Mouse (Mus musculus) embryonic facial prominence, embryonic 13.5 days (tissue): ENCODE data around the gene Rpl31. TPM values are rescaled to one million over a fixed set of nuclear protein-coding genes. Genes with fewer than 3 reads are reported as not detected.

Experiments
- ATAC-seq: fragments of 200-750 bp; cut with Nextera tagmentation; 2 replicates; pipeline ENCODE4 v1.8.0; 2017; ENCODE audit warnings: low read depth; ENCODE audit not compliant: insufficient number of reproducible peaks, insufficient read depth, low FRiP score, low TSS enrichment
- H3K27ac ChIP-seq: fragments of 300-500 bp; sonication (generic); 2 replicates; pipeline ENCODE4 v1.5.1; 2015; ENCODE audit warnings: moderate library complexity, mild to moderate bottlenecking, inconsistent platforms
- H3K27me3 ChIP-seq: fragments of 300-500 bp; sonication (generic); 2 replicates; pipeline ENCODE4 v1.6.1; 2015; ENCODE audit warnings: mild to moderate bottlenecking, inconsistent platforms
- H3K36me3 ChIP-seq: fragments of 300-500 bp; sonication (generic); 2 replicates; pipeline ENCODE4 v1.6.1; 2015; ENCODE audit warnings: mild to moderate bottlenecking, inconsistent platforms
- H3K4me1 ChIP-seq: fragments of 300-500 bp; sonication (generic); 2 replicates; pipeline ENCODE4 v1.6.1; 2015; ENCODE audit warnings: inconsistent platforms
- H3K4me2 ChIP-seq: fragments of 300-500 bp; sonication (generic); 2 replicates; pipeline ENCODE4 v1.6.1; 2015; ENCODE audit warnings: moderate library complexity, mild to moderate bottlenecking, inconsistent platforms
- H3K4me3 ChIP-seq: fragments of 300-500 bp; sonication (generic); 2 replicates; pipeline ENCODE4 v1.5.1; 2015; ENCODE audit warnings: mild to moderate bottlenecking, inconsistent platforms
- H3K9ac ChIP-seq: fragments of 300-500 bp; sonication (generic); 2 replicates; pipeline ENCODE4 v1.6.1; 2015; ENCODE audit warnings: mild to moderate bottlenecking, inconsistent platforms
- H3K9me3 ChIP-seq: fragments of 300-500 bp; sonication (generic); 2 replicates; pipeline ENCODE4 v1.6.1; 2016; ENCODE audit warnings: inconsistent platforms
- WGBS: fragments of 180-500 bp; shearing (Covaris S2); methylation state at CpG from one replicate; pipeline ENCODE4 v1.1.7; 2015; ENCODE audit warnings: mixed read lengths; 5-methylcytosine and 5-hydroxymethylcytosine counted together
- polyA plus RNA-seq: library from polyadenylated mRNA; unstranded; fragments of >200 nt; fragmentation: Nextera tagmentation; extraction: Ambion mirVana; gene quantifications from 2 replicates; pipeline ENCODE4 v1.2.1, GENCODE M21; 2015

Gene Rpl31
- 583 and 635 TPM in 2 replicates for polyA plus RNA-seq

- H3K4me3 ChIP-seq: peak within 1 kb of the TSS; percentile 91
These were observed at the start of gene Rpl31 for GRCm38 (mm10) chr1:39367601-39368266. Gene Rpl31, plus strand, starts transcription at chr1:39367842.

GRCm38 (mm10) chr1:39317935-39318334 lies 49.7 kb upstream of the Rpl31 start:
- Histone ChIP-seq H3K27me3 (no peaks in the 10 kb centered on the region), H3K27ac (peak overlapping the region; percentile 79; the same call in 1 of the 2 replicates), H3K4me3 (no peak overlapping the region), H3K4me1 (peaks cover 53% of the 10 kb centered on the region), H3K4me2 (no peak overlapping the region), H3K9ac (no peak overlapping the region), H3K36me3 (no peaks in the 10 kb centered on the region), H3K9me3 (no peaks in the 10 kb centered on the region)
- 0 out of 2 replicates have a peak, but pooled peaks have one; percentile 32 for ATAC-seq
- whole genome bisulfite sequencing: 63% methylated on average over 2 of the region's 2 CpGs

More at GRCm38 (mm10) chr1:39367601-39368266, at the start of gene Rpl31:
- Histone ChIP-seq H3K9me3 (no peaks in the 10 kb centered on the region), H3K4me2 (peak within 1 kb of the TSS; percentile 85), H3K27me3 (no peaks in the 10 kb centered on the region), H3K27ac (peak within 1 kb of the TSS; percentile 92), H3K36me3 (peaks cover 37% of the 10 kb centered on the region), H3K4me1 (peaks cover 24% of the 10 kb centered on the region), H3K9ac (peak within 1 kb of the TSS; percentile 97)
- ATAC-seq: peak; percentile 97
- WGBS: under 1% methylated on average over 62 of the region's 62 CpGs

- H3K36me3 ChIP-seq: no peaks in the 10 kb centered on the region
- peaks cover 5% of the 10 kb centered on the region; the same call in 1 of the 2 replicates for H3K27me3 ChIP-seq
- no peak for ATAC-seq
- no peak overlapping the region for H3K4me3 ChIP-seq
- no peak overlapping the region for H3K9ac ChIP-seq
- 69% methylated on average over 7 of the region's 7 CpGs for WGBS
- peak overlapping the region; percentile 49 for H3K27ac ChIP-seq
- H3K4me2 ChIP-seq: no peak overlapping the region
- H3K9me3 ChIP-seq: no peaks in the 10 kb centered on the region
- H3K4me1 ChIP-seq: peaks cover 44% of the 10 kb centered on the region
These were observed 48.8 kb upstream of the Rpl31 start for GRCm38 (mm10) chr1:39318870-39319269.

- Histone ChIP-seq H3K4me3 (no peak overlapping the region), H3K27ac (no peak overlapping the region), H3K9me3 (no peaks in the 10 kb centered on the region), H3K9ac (no peak overlapping the region), H3K4me2 (no peak overlapping the region), H3K27me3 (peaks cover 5% of the 10 kb centered on the region; the same call in 1 of the 2 replicates), H3K36me3 (no peaks in the 10 kb centered on the region), H3K4me1 (peaks cover 43% of the 10 kb centered on the region)
- no peak for ATAC-seq
- 49% methylated on average over 6 of the region's 6 CpGs for WGBS
These were observed 45.7 kb upstream of the Rpl31 start for GRCm38 (mm10) chr1:39321954-39322353.

- Histone ChIP-seq H3K4me1 (peaks cover 21% of the 10 kb centered on the region), H3K9me3 (no peaks in the 10 kb centered on the region), H3K27ac (no peak overlapping the region), H3K27me3 (peaks cover 5% of the 10 kb centered on the region; the same call in 1 of the 2 replicates), H3K4me2 (no peak overlapping the region), H3K36me3 (no peaks in the 10 kb centered on the region), H3K9ac (no peak overlapping the region), H3K4me3 (no peak overlapping the region)
- WGBS: 79% methylated on average over 6 of the region's 6 CpGs
- ATAC-seq: no peak
These were observed 42.4 kb upstream of the Rpl31 start for GRCm38 (mm10) chr1:39325228-39325627.

GRCm38 (mm10) chr1:39327546-39327945 lies 40.1 kb upstream of the Rpl31 start:
- peaks cover 7% of the 10 kb centered on the region; the same call in 1 of the 2 replicates for H3K27me3 ChIP-seq
- 73% methylated on average over 7 of the region's 7 CpGs for WGBS
- H3K9me3 ChIP-seq: no peaks in the 10 kb centered on the region
- peaks cover 13% of the 10 kb centered on the region for H3K4me1 ChIP-seq
- H3K9ac ChIP-seq: no peak overlapping the region
- H3K4me3 ChIP-seq: no peak overlapping the region
- H3K36me3 ChIP-seq: no peaks in the 10 kb centered on the region
- H3K27ac ChIP-seq: no peak overlapping the region
- H3K4me2 ChIP-seq: no peak overlapping the region
- no peak for ATAC-seq

- 84% methylated on average over 7 of the region's 7 CpGs for WGBS
- Histone ChIP-seq H3K27me3 (peaks cover 18% of the 10 kb centered on the region), H3K4me2 (no peak overlapping the region), H3K36me3 (no peaks in the 10 kb centered on the region), H3K9ac (no peak overlapping the region), H3K27ac (no peak overlapping the region), H3K9me3 (no peaks in the 10 kb centered on the region), H3K4me3 (no peak overlapping the region), H3K4me1 (peaks cover 18% of the 10 kb centered on the region)
- no peak for ATAC-seq
These were observed 36.6 kb upstream of the Rpl31 start for GRCm38 (mm10) chr1:39330857-39331594.

GRCm38 (mm10) chr1:39332456-39332855 lies 35.2 kb upstream of the Rpl31 start:
- Histone ChIP-seq H3K4me3 (no peak overlapping the region), H3K4me2 (no peak overlapping the region), H3K9ac (no peak overlapping the region), H3K9me3 (no peaks in the 10 kb centered on the region), H3K27me3 (peaks cover 27% of the 10 kb centered on the region), H3K4me1 (peaks cover 9% of the 10 kb centered on the region), H3K36me3 (no peaks in the 10 kb centered on the region), H3K27ac (no peak overlapping the region)
- ATAC-seq: no peak
- 86% methylated on average over 4 of the region's 4 CpGs for WGBS

GRCm38 (mm10) chr1:39335561-39336196 lies 32.0 kb upstream of the Rpl31 start:
- no peak for ATAC-seq
- H3K4me2 ChIP-seq: no peak overlapping the region
- H3K27ac ChIP-seq: no peak overlapping the region
- H3K27me3 ChIP-seq: peaks cover 53% of the 10 kb centered on the region
- H3K4me3 ChIP-seq: no peak overlapping the region
- 22% methylated on average over 15 of the region's 15 CpGs for WGBS
- peaks cover 7% of the 10 kb centered on the region for H3K4me1 ChIP-seq
- H3K36me3 ChIP-seq: no peaks in the 10 kb centered on the region
- H3K9ac ChIP-seq: no peak overlapping the region
- no peaks in the 10 kb centered on the region for H3K9me3 ChIP-seq

- 66% methylated on average over 8 of the region's 8 CpGs for WGBS
- H3K9me3 ChIP-seq: no peaks in the 10 kb centered on the region
These were observed 30.9 kb upstream of the Rpl31 start for GRCm38 (mm10) chr1:39336788-39337187.

GRCm38 (mm10) chr1:39338831-39339230 lies 28.8 kb upstream of the Rpl31 start:
- H3K4me1 ChIP-seq: peaks cover 7% of the 10 kb centered on the region
- peaks cover 56% of the 10 kb centered on the region for H3K27me3 ChIP-seq
- H3K27ac ChIP-seq: no peak overlapping the region
- no peak overlapping the region for H3K4me3 ChIP-seq
- H3K9ac ChIP-seq: no peak overlapping the region
- no peaks in the 10 kb centered on the region for H3K9me3 ChIP-seq
- WGBS: 79% methylated on average over 10 of the region's 10 CpGs
- no peaks in the 10 kb centered on the region for H3K36me3 ChIP-seq
- H3K4me2 ChIP-seq: no peak overlapping the region
- ATAC-seq: no peak

More at GRCm38 (mm10) chr1:39336788-39337187, 30.9 kb upstream of the Rpl31 start:
- Histone ChIP-seq H3K36me3 (no peaks in the 10 kb centered on the region), H3K9ac (no peak overlapping the region), H3K4me3 (no peak overlapping the region), H3K27ac (no peak overlapping the region), H3K4me1 (peaks cover 7% of the 10 kb centered on the region), H3K27me3 (peaks cover 55% of the 10 kb centered on the region), H3K4me2 (no peak overlapping the region)
- ATAC-seq: no peak
